Mouse (Mus musculus) cerebellum, adult 18-20 months (tissue): ENCODE measurements around the gene Vmn1r16.
"Not testable (repeated sequence)": the region's sequence is repeated elsewhere in the genome, so short reads cannot be mapped to it uniquely, and the experiment has no call there.

Experiments
- DNase-seq, 2 experiments: peaks; one replicate each; pipeline ENCODE4 v3.0.0; 2021

Vmn1r16 gene

GRCm38 (mm10) chr6:57329394-57329793, at the start of gene Vmn1r16:
Gene Vmn1r16, minus strand, starts transcription at chr6:57329494.
- no peak for DNase-seq

GRCm38 (mm10) chr6:57367496-57367895, 38.2 kb upstream of the Vmn1r16 start:
- no peak for DNase-seq

- not testable (repeated sequence) for DNase-seq
Observed at GRCm38 (mm10) chr6:57365866-57366265, 36.6 kb upstream of the Vmn1r16 start.

GRCm38 (mm10) chr6:57363627-57364026, 34.3 kb upstream of the Vmn1r16 start, which contains the start of gene Vmn1r17:
Gene Vmn1r17, minus strand, starts transcription at chr6:57363727.
- no peak for DNase-seq

GRCm38 (mm10) chr6:57356864-57357263, 27.6 kb upstream of the Vmn1r16 start:
- DNase-seq = no peak

- no peak for DNase-seq
Observed at GRCm38 (mm10) chr6:57326176-57326575, 3.1 kb downstream of the Vmn1r16 start.

- no peak for DNase-seq
Observed at GRCm38 (mm10) chr6:57278952-57279351, 50.3 kb downstream of the Vmn1r16 start.

- DNase-seq = no peak
Observed at GRCm38 (mm10) chr6:57272517-57272916, 56.8 kb downstream of the Vmn1r16 start.

- DNase-seq = no peak
Observed at GRCm38 (mm10) chr6:57271881-57272280, 57.4 kb downstream of the Vmn1r16 start.
